Mouse (Mus musculus): ENCODE measurements around the gene Soat1. TPM values are rescaled to one million over a fixed set of nuclear protein-coding genes. Genes with fewer than 3 reads are reported as not detected.
A peak's percentile ranks its signal among the peaks of the same experiment; 100 is the strongest.

Gene Soat1
- polyA plus RNA-seq, 2 experiments, result 8.1 to 11.7 TPM

GRCm38 (mm10) chr1:156505901-156506300 lies 31.8 kb upstream of the Soat1 start:
- Histone ChIP-seq H3K36me3 (replicated peaks; ENCODE audit: control insufficient read depth, insufficient read depth, low read depth) (no peaks in the 10 kb centered on the region), H3K4me2 (ENCODE audit: low read depth) (no peak overlapping the region), H3K9ac (replicated peaks) (no peak overlapping the region), H3K4me1 (replicated peaks; ENCODE audit: control insufficient read depth in 2 of 2, insufficient read depth in 2 of 2, low read length in 1 of 2) (no peaks in the 10 kb centered on the region), H3K27me3 (ENCODE audit: control insufficient read depth, insufficient read depth, low read length) (no peaks in the 10 kb centered on the region), H3K27ac (no peak overlapping the region), H3K9me3 (ENCODE audit: control insufficient read depth, low read length) (no peaks in the 10 kb centered on the region), H3K4me3 (ENCODE audit: insufficient read depth in 1 of 2, low read depth in 2 of 2, low read length in 2 of 2) (no peak overlapping the region)
- no peak for TF ChIP-seq CTCF (IDR thresholded peaks at IDR 0.05; ENCODE audit: low read depth)
- no peak for TF ChIP-seq EP300 (IDR thresholded peaks at IDR 0.05; ENCODE audit: low read depth)
- 62% methylated on average over 2 of the region's 2 CpGs for WGBS (ENCODE audit: insufficient replicate concordance)
- ATAC-seq (ENCODE audit: insufficient read depth), result no peak
- DNase-seq (ENCODE audit: low read depth in 3 of 3, low spot score in 3 of 3), result no peak

GRCm38 (mm10) chr1:156504945-156505523 lies 30.9 kb upstream of the Soat1 start:
- TF ChIP-seq EP300 (IDR thresholded peaks at IDR 0.05; ENCODE audit: low read depth), result no peak
- TF ChIP-seq CTCF (IDR thresholded peaks at IDR 0.05; ENCODE audit: low read depth), result peak; percentile 50
- Histone ChIP-seq H3K9ac (replicated peaks) (no peak overlapping the region), H3K27me3 (ENCODE audit: control insufficient read depth, insufficient read depth, low read length) (no peaks in the 10 kb centered on the region), H3K27ac (no peak overlapping the region), H3K4me1 (replicated peaks; ENCODE audit: control insufficient read depth in 2 of 2, insufficient read depth in 2 of 2, low read length in 1 of 2) (no peaks in the 10 kb centered on the region), H3K4me3 (ENCODE audit: insufficient read depth in 1 of 2, low read depth in 2 of 2, low read length in 2 of 2) (no peak overlapping the region), H3K4me2 (ENCODE audit: low read depth) (no peak overlapping the region), H3K36me3 (replicated peaks; ENCODE audit: control insufficient read depth, insufficient read depth, low read depth) (no peaks in the 10 kb centered on the region), H3K9me3 (ENCODE audit: control insufficient read depth, low read length) (no peaks in the 10 kb centered on the region)
- DNase-seq (ENCODE audit: low read depth in 3 of 3, low spot score in 3 of 3), result no peak
- ATAC-seq (ENCODE audit: insufficient read depth), result no peak
- WGBS (ENCODE audit: insufficient replicate concordance), result 53% methylated on average over 5 of the region's 5 CpGs

GRCm38 (mm10) chr1:156496910-156497309 lies 22.8 kb upstream of the Soat1 start:
- DNase-seq (ENCODE audit: low read depth in 3 of 3, low spot score in 3 of 3), result no peak
- Histone ChIP-seq H3K27me3 (ENCODE audit: control insufficient read depth, insufficient read depth, low read length) (no peaks in the 10 kb centered on the region), H3K36me3 (replicated peaks; ENCODE audit: control insufficient read depth, insufficient read depth, low read depth) (no peaks in the 10 kb centered on the region), H3K4me3 (ENCODE audit: insufficient read depth in 1 of 2, low read depth in 2 of 2, low read length in 2 of 2) (no peak overlapping the region), H3K9me3 (ENCODE audit: control insufficient read depth, low read length) (no peaks in the 10 kb centered on the region), H3K4me2 (ENCODE audit: low read depth) (no peak overlapping the region), H3K27ac (no peak overlapping the region), H3K4me1 (replicated peaks; ENCODE audit: control insufficient read depth in 2 of 2, insufficient read depth in 2 of 2, low read length in 1 of 2) (no peaks in the 10 kb centered on the region), H3K9ac (replicated peaks) (no peak overlapping the region)
- ATAC-seq (ENCODE audit: insufficient read depth), result no peak
- TF ChIP-seq EP300 (IDR thresholded peaks at IDR 0.05; ENCODE audit: low read depth) (no peak), CTCF (IDR thresholded peaks at IDR 0.05; ENCODE audit: low read depth) (no peak)
- WGBS (ENCODE audit: insufficient replicate concordance), result 68% methylated on average over 5 of the region's 5 CpGs

GRCm38 (mm10) chr1:156495025-156495424 lies 20.9 kb upstream of the Soat1 start:
- DNase-seq (ENCODE audit: low read depth in 3 of 3, low spot score in 3 of 3) (no peak), ATAC-seq (ENCODE audit: insufficient read depth) (no peak)
- no peaks in the 10 kb centered on the region for H3K27me3 ChIP-seq (ENCODE audit: control insufficient read depth, insufficient read depth, low read length)
- no peaks in the 10 kb centered on the region for H3K36me3 ChIP-seq (replicated peaks; ENCODE audit: control insufficient read depth, insufficient read depth, low read depth)
- WGBS (ENCODE audit: insufficient replicate concordance), result 68% methylated on average over 8 of the region's 8 CpGs
- no peak overlapping the region for H3K27ac ChIP-seq
- no peak for TF ChIP-seq EP300 (IDR thresholded peaks at IDR 0.05; ENCODE audit: low read depth)
- no peak for TF ChIP-seq CTCF (IDR thresholded peaks at IDR 0.05; ENCODE audit: low read depth)
- H3K4me2 ChIP-seq (ENCODE audit: low read depth), result no peak overlapping the region
- H3K9ac ChIP-seq (replicated peaks), result no peak overlapping the region
- H3K9me3 ChIP-seq (ENCODE audit: control insufficient read depth, low read length), result no peaks in the 10 kb centered on the region
- H3K4me1 ChIP-seq (replicated peaks; ENCODE audit: control insufficient read depth in 2 of 2, insufficient read depth in 2 of 2, low read length in 1 of 2), result no peaks in the 10 kb centered on the region
- H3K4me3 ChIP-seq (ENCODE audit: insufficient read depth in 1 of 2, low read depth in 2 of 2, low read length in 2 of 2), result no peak overlapping the region

GRCm38 (mm10) chr1:156491226-156491796 lies 17.2 kb upstream of the Soat1 start:
- Histone ChIP-seq H3K9ac (replicated peaks) (no peak overlapping the region), H3K4me1 (replicated peaks; ENCODE audit: control insufficient read depth in 2 of 2, insufficient read depth in 2 of 2, low read length in 1 of 2) (no peaks in the 10 kb centered on the region), H3K27me3 (ENCODE audit: control insufficient read depth, insufficient read depth, low read length) (no peaks in the 10 kb centered on the region), H3K27ac (no peak overlapping the region), H3K9me3 (ENCODE audit: control insufficient read depth, low read length) (no peaks in the 10 kb centered on the region), H3K4me3 (ENCODE audit: insufficient read depth in 1 of 2, low read depth in 2 of 2, low read length in 2 of 2) (no peak overlapping the region), H3K36me3 (replicated peaks; ENCODE audit: control insufficient read depth, insufficient read depth, low read depth) (no peaks in the 10 kb centered on the region), H3K4me2 (ENCODE audit: low read depth) (no peak overlapping the region)
- ATAC-seq (ENCODE audit: insufficient read depth), result no peak
- 40% methylated on average over 4 of the region's 4 CpGs for WGBS (ENCODE audit: insufficient replicate concordance)
- no peak for TF ChIP-seq EP300 (IDR thresholded peaks at IDR 0.05; ENCODE audit: low read depth)
- no peak for TF ChIP-seq CTCF (IDR thresholded peaks at IDR 0.05; ENCODE audit: low read depth)
- no peak for DNase-seq (ENCODE audit: low read depth in 3 of 3, low spot score in 3 of 3)

Data from liver, embryonic 14.5 days (tissue).